Mouse (Mus musculus): ENCODE measurements around the gene Efcab10. TPM values are rescaled to one million over a fixed set of nuclear protein-coding genes. Genes with fewer than 3 reads are reported as not detected.
A peak's percentile ranks its signal among the peaks of the same experiment; 100 is the strongest.

Efcab10 gene
- total RNA-seq, 2 experiments from 2014 or later = 0.59 TPM; not detected in 1

GRCm38 (mm10) chr12:33427293-33427692, 32.6 kb downstream of the Efcab10 start:
- DNase-seq = peak in 1 of 2 experiments; percentile 8

DNA sequence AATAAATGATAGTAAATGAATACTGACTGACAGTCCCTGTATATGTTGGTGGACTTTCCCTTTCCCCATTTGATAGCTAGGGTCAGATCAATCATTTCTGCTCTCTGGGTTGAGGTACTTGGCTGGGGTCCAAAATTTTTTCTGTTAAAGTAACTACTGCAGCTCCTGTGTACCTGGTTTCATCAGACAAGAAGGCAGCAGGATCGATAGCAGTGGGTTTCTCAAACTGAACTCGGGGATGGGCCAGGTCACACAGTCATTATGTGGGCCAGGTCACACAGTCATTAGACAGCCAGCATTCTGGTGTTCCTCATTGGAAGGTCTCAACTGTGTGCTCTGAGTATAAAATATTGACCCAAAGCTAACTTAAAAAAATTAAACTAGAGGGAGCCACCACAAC, 33.1 kb downstream of the Efcab10 start:
- DNase-seq = no peak

- peak; percentile 96 to 97 for DNase-seq
Measured at GRCm38 (mm10) chr12:33429387-33430160, 34.9 kb downstream of the Efcab10 start, which contains the start of gene Twistnb. TSS of gene Twistnb (plus strand) at chr12:33429635.

GRCm38 (mm10) chr12:33433812-33434211, 39.2 kb downstream of the Efcab10 start:
- peak in 1 of 2 experiments; percentile 6 for DNase-seq

- no peak for DNase-seq
Measured at GRCm38 (mm10) chr12:33434758-33435157, 40.1 kb downstream of the Efcab10 start.

Other genes with a start within 250 kb of the Efcab10 start
- 10 to 100 TPM; 26.5 to 29.5 TPM for gene Atxn7l1, start 247.2 kb upstream of the Efcab10 start, total RNA-seq (2021)
- 10 to 100 TPM; 14.1 to 16.1 TPM for gene Twistnb, start 34.8 kb downstream of the Efcab10 start, total RNA-seq (2021)